Mouse (Mus musculus): ENCODE measurements around the gene March10.

The March10 gene

DNA sequence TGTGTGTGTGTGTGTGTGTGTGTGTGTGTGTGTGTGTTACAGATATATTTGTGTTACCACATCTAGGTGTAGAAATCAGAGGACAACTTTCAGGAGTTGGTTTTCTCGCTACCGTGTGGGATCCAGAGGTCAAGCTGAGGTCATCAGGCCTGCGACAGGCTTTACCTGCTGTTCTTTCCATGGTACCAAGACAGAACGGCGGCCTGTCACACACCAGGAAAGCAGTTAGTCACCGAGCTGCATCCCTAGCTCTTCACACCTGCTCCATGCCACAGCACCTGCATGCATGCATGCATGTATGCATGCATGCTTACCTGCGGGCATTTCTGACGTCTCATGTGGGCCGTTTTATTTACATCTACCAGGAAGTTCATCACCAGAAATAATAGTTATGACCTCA is 9.0 kb upstream of the March10 start:
- DNase-seq (ENCODE audit: low read depth) = no peak

DNA sequence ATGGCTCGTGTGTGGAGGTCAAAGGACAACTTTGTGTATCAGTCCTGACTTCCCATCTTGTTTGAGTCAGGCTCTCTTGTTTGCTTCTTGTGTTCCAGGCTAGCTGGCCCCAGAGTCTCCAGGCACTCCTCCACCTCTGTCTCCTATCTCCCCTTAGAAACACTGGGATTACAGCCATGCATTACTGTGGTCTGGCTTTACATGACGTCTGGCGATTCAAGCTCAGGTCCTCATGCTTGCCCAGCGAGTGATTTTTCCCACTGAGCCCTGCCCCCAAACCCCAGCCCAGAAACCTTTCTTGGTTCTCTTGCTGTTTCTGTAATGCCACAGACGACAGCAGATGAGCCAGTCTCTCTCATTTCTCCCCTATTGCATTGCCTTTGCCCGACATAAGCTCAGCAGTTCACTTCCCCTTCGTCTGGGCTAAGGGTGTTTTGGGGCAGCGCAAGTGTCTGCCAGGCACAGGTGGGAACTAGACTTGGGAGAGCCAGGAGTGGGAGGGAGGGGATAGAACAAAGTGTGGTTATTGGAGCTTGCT is 8.0 kb upstream of the March10 start:
- peak; percentile 74 for DNase-seq (ENCODE audit: low read depth)

- DNase-seq (ENCODE audit: low read depth) = no peak
Observed at GRCm38 (mm10) chr11:105459900-105460299, 3.4 kb upstream of the March10 start.

DNA sequence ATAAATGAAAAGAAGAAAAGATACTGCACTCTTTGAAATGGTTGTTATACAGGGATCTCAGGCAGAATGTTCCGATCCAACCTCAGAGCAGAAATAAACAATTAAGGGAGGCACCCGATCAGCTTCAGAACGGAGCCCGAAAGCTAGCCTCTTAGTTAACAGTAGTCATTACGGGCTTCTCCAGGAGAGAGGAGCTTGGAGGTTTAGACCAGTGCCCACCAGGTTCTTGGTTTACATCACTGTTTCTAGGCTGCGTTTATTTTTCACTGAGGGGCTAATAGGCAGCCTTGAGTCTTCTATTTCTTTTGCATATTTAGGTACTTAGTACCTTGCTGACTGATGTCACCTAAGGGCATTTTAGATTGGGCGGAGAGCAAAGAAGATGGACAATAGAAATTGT is 506 bp upstream of the March10 start:
- no peak for DNase-seq (ENCODE audit: low read depth)

- no peak for DNase-seq (ENCODE audit: low read depth)
Observed at GRCm38 (mm10) chr11:105455118-105455517, 1.4 kb downstream of the March10 start.

DNA sequence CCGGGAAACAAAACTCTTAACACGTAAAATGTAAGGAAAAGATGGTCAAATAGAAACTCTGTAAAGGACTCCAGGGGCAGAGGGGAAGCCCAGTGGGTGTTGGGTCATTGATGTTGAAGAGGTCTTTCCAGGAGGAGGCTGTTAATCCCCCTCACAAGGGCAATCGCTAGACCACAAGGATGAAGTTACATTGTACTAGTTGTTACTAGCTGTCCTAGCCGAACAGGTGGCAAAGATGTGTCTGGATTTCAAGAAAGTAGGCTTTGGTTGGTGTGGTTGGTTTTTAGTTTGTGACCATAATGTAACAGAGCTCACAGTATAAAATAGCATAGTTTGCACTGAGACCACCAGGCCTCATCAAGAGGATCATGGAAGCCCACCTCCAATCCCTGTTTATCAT is 3.5 kb downstream of the March10 start:
- DNase-seq (ENCODE audit: low read depth) = no peak

DNA sequence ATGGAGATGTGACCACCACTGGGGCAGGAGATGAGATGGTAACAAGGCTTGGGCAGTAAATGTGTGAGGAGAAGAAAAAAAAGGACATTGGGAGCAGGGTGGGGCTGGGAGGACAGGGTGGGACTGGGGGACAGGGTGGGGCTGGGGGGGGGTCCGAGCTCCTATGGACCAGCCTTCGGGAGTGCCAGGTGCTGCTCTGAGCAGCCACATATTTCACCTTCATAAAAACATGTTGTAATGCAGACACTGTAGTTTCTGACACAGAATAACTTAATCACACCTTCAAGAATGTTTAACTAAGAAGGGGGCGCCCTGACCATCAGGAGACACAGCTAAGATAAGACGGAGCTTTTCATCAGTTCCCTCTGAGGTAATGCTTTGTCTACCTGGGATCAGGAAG is 4.0 kb downstream of the March10 start:
- DNase-seq (ENCODE audit: low read depth) = no peak

GRCm38 (mm10) chr11:105451553-105452135 is 4.9 kb downstream of the March10 start:
- DNase-seq (ENCODE audit: low read depth) = no peak

DNA sequence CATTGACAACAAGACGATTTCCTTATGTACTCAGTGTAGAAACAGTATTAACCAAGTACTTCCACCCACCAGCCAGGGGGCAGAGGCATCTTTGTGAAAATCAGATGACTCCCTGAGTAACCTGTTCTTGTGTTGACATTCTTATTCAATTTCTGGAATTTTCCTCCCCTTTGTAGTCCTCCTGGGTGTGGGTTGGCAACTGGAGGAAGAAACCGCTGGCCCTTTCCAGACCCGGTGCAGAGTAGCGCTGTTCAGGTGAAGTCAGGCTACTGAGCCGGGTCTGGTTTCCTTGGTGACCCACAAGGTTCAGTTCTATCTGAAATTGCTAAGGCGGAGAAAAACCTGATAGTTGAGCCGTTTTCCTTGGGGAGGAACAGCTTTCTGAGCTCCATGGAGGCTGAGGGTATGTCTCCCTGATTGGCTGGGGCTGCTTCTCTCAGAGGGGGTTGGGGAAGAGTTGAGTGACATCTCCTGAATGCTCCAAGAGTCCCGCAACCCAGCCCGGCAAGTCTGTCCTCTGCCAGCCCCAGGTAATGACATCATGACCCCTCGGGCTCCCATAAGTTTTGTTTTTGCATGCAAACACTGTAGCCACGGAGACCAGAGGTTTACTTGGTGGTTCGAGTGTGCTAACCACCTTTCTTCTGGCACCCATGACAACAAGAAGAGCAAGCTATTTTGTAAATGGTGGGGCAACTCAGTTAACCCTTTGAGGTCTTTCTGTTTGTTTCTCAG is 6.8 kb downstream of the March10 start:
- no peak for DNase-seq (ENCODE audit: low read depth)

- no peak for DNase-seq (ENCODE audit: low read depth)
Observed at GRCm38 (mm10) chr11:105447661-105448060, 8.9 kb downstream of the March10 start.

DNA sequence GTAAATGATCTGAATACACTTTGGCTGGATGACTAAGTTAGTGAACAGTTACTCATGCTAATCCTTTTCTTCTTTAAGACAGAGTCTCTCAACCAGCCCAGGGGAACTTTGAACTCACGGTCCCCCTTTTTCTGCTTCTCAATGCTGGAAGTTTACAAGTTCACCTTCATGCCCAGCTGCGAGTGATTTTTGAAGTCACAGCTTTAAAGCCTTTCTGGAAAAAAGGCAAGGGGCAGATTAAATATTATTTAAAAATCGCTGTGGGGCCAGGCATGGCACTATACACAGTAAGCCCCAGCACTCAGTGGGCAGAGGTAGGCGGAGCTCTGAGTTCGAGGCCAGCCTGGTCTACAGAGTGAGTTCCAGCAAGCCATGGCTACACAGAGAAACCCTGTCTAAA is 10.3 kb downstream of the March10 start:
- DNase-seq (ENCODE audit: low read depth) = no peak

DNA sequence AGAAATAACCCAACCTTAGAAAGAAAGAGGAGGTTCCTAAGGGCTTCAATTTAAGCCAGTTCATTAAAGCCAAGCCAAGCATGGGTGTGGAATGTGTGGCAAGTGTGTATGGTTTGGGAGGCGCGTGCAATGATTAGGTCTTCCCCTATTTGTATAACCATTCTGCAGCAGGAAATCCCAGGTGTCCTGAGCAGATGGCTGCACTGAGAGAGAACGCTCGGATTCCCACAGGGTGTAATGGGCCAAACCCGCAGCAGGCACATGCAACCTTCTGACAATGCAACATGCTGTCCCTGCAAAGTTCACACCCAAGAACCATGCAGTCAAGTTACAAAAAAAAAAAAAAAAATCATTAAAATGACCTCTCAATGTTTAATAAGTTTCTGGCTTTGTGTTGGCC is 10.8 kb downstream of the March10 start:
- DNase-seq (ENCODE audit: low read depth) = no peak

GRCm38 (mm10) chr11:105444929-105445328 is 11.6 kb downstream of the March10 start:
- no peak for DNase-seq (ENCODE audit: low read depth)

GRCm38 (mm10) chr11:105443505-105443904 is 13.0 kb downstream of the March10 start:
- DNase-seq (ENCODE audit: low read depth) = no peak

DNA sequence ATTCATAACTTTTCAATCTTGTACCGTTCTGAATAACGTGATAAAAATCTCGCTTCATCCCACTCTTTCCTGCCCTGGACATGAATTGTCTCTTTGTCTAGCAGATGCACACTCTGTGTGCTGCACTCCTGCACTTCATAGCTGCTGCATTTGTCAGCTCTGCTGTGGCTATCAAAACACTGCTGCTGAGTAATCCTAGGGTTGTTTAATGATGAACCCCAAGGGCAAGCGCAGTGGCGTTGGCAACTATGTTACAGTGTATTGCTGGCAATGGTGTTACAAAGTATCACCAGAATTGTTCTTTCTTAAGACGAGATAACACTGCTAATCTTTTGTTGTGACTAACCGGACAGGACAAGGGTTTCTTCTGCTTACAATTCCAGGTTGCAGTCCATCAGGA is 16.7 kb downstream of the March10 start:
- DNase-seq (ENCODE audit: low read depth) = no peak

DNA sequence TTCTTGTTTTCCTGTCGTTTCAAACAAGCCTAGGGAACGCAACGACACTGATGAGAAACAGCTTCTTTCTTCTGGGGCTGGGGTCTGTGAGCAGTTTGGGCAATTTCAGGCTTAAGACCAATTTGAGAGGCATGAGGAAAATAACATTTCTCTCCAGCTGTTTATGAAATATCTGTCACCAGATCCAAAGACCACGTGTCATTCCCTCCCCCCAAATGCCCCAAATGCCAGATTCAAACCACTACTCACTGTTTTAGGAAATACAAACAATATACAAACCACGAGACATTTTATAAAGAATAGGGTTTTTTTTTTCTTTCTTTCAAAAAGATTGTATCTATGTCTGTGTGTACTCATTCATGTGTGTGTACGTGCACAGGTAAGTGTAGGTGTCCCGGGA is 17.6 kb downstream of the March10 start:
- no peak for DNase-seq (ENCODE audit: low read depth)

GRCm38 (mm10) chr11:105426441-105426840 is 30.1 kb downstream of the March10 start:
- DNase-seq (ENCODE audit: low read depth) = no peak

DNA sequence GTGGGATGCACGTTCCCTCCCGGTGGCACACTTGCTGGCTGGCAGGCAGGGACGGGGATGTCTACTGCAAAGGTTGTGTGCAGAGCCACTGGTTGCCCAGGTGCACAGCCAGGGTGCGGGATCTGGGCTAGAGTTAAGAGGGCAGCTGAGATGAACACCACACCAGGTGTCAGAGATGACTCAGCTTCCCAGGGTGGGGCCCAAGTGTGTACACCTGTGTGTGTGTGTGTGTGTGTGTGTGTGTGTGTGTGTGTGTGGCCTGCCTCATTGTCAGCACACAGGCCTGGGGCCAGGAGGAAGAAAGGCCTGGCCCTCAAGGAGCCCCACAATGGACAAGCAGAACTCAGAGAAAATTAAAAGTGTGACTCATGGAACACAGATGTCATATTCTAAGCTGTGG is 31.9 kb downstream of the March10 start:
- DNase-seq (ENCODE audit: low read depth) = no peak

- DNase-seq (ENCODE audit: low read depth) = no peak
Observed at GRCm38 (mm10) chr11:105420671-105421450, 35.7 kb downstream of the March10 start.

GRCm38 (mm10) chr11:105419946-105420345 is 36.6 kb downstream of the March10 start:
- DNase-seq (ENCODE audit: low read depth) = no peak

GRCm38 (mm10) chr11:105414009-105414408 is 42.5 kb downstream of the March10 start:
- no peak for DNase-seq (ENCODE audit: low read depth)

GRCm38 (mm10) chr11:105409408-105409807 is 47.1 kb downstream of the March10 start:
- DNase-seq (ENCODE audit: low read depth) = no peak

DNA sequence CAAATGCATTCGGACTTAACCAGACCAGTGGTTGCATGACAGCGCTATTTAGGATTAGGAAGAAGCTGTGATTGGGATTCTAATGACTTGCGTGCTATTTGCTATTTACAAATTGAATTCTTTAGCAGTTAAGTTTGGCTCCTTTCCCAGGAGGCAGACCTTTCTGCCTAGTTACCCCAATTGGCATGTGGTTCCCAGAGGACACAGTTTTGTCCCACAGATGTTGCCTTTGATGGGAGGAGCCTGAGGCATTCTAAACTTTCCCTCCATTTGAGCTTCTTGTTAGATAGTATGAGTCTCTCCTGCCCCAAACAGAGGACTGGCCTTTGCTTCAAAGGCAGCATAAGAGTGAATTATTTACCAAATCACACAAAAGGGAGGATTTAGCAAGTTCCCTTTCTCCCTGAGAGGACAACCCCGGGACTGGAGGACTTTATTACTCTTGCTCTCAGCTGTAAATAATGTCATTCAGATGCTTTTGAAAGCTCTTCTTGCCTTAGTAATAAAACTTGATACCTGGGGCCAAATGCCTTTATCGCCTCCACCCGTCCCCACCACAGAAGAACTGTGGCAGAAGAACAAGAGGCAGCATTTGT is 48.6 kb downstream of the March10 start:
- DNase-seq (ENCODE audit: low read depth) = no peak
